In genomic region chr10:25403813-25404701, GRCm38 (mm10) we compare ENCODE assay signal across 11 mouse cellular contexts. TPM values are rescaled to one million over a fixed set of nuclear protein-coding genes. Genes with fewer than 3 reads are reported as not detected.
A peak's percentile ranks its signal among the peaks of the same experiment; 100 is the strongest.
DNase-seq lines count a peak whose midpoint lies in the region; ATAC-seq lines count a peak whose summit lies in the region.
"Had no signal": no experiment of that assay in that cellular context is flagged by ENCODE, and none has a peak within 500 bp of the region (broad histone marks: within the 10 kb centered on the region; RNA-seq: fewer than 3 reads in every experiment).

No protein-coding gene starts in this region.

- intact Hi-C loops in left cerebral cortex, postnatal 14 days (cut with DNase I), result no loop called here

- peak; percentile 58 for ATAC-seq in granulocyte monocyte progenitor cell, adult 5-6 weeks (replicated peaks; ENCODE audit: poor library complexity, severe bottlenecking)
- ATAC-seq in megakaryocyte-erythroid progenitor cell, adult 5-6 weeks (replicated peaks; ENCODE audit: low FRiP score, low TSS enrichment, poor library complexity, severe bottlenecking), result peak; percentile 59
- ATAC-seq: forebrain, embryonic 14.5 days had no signal

- peak; percentile 39 for DNase-seq in thymus, postnatal 0 days (ENCODE audit: low spot score)
- no peak for DNase-seq in thymus, adult 18-20 months
- DNase-seq in cerebellum, adult 11 months, result no peak
- DNase-seq in left cerebral cortex, postnatal 14 days (ENCODE audit: low spot score in 2 of 2), result no peak
- no peak for DNase-seq in frontal cortex, postnatal 36 days (ENCODE audit: low spot score in 2 of 2)
- DNase-seq: cerebellum, adult 11-12 months; right cerebral cortex, adult 18-20 months; spleen, adult 18-20 months had no signal

RNA-seq across cellular contexts. Expression of gene Epb41l2, which starts 44.5 kb away (rescaled TPM):
- polyA plus RNA-seq in thymus, postnatal 0 days (2015; fragmentation: Nextera tagmentation; extraction: Ambion mirVana), result 27.5 and 29.4 TPM in 2 replicates
- total RNA-seq in granulocyte monocyte progenitor cell, adult 5-6 weeks (2014; fragmentation: Nextera tagmentation), result 31.1 and 34.6 TPM in 2 replicates
- total RNA-seq in granulocyte monocyte progenitor cell, adult 5-6 weeks (2017), result 23.6 and 29.6 TPM in 2 replicates
- total RNA-seq in megakaryocyte-erythroid progenitor cell, adult 5-6 weeks (2014; fragmentation: Nextera tagmentation), result 12.8 and 20.1 TPM in 2 replicates
- total RNA-seq in megakaryocyte-erythroid progenitor cell, adult 5-6 weeks (2017), result 15.8 and 16.0 TPM in 2 replicates
- 100 to 1,000 TPM; 199 to 201 TPM for total RNA-seq in left cerebral cortex, postnatal 14 days (2021)

Comparison
In these comparisons a context has a peak if more than half of its experiments do, and no peak if none do; other contexts are left out.
1. RNA of gene Epb41l2, which starts 44.5 kb away (total RNA-seq): 199 to 201 TPM in left cerebral cortex, postnatal 14 days; 23.6 to 34.6 TPM in granulocyte monocyte progenitor cell, adult 5-6 weeks and 12.8 to 20.1 TPM in megakaryocyte-erythroid progenitor cell, adult 5-6 weeks; every median in the first group is over 4 times any median in the second.